Mouse (Mus musculus) intestine, embryonic 15.5 days (tissue): Measurements from ENCODE around the gene Cdk10. TPM values are rescaled to one million over a fixed set of nuclear protein-coding genes. Genes with fewer than 3 reads are reported as not detected.

Experiments used
- ATAC-seq: fragments of 200-750 bp; cut with Nextera tagmentation; 2 replicates; pipeline ENCODE4 v1.8.0; 2017; ENCODE audit warnings: moderate TSS enrichment, moderate library complexity
- H3K27ac ChIP-seq: fragments of 300-500 bp; sonication (generic); 2 replicates; pipeline ENCODE4 v1.5.1; 2015; ENCODE audit warnings: mild to moderate bottlenecking, inconsistent platforms
- H3K27me3 ChIP-seq: fragments of 300-500 bp; sonication (generic); replicated peaks from 2 replicates; pipeline ENCODE4 v1.6.1; 2015; ENCODE audit warnings: inconsistent platforms
- H3K36me3 ChIP-seq: fragments of 300-500 bp; sonication (generic); 2 replicates; pipeline ENCODE4 v1.6.1; 2015; ENCODE audit warnings: inconsistent platforms
- H3K4me1 ChIP-seq: fragments of 300-500 bp; sonication (generic); replicated peaks from 2 replicates; pipeline ENCODE4 v1.6.1; 2015; ENCODE audit warnings: inconsistent platforms
- H3K4me2 ChIP-seq: fragments of 300-500 bp; sonication (generic); replicated peaks from 2 replicates; pipeline ENCODE4 v1.6.1; 2015; ENCODE audit warnings: mild to moderate bottlenecking, inconsistent platforms
- H3K4me3 ChIP-seq: fragments of 300-500 bp; sonication (generic); replicated peaks from 2 replicates; pipeline ENCODE4 v1.5.1; 2015; ENCODE audit warnings: inconsistent platforms
- H3K9ac ChIP-seq: fragments of 300-500 bp; sonication (generic); 2 replicates; pipeline ENCODE4 v1.6.1; 2015; ENCODE audit warnings: inconsistent platforms
- H3K9me3 ChIP-seq: fragments of 300-500 bp; sonication (generic); 2 replicates; pipeline ENCODE4 v1.6.1; 2016; ENCODE audit warnings: inconsistent platforms
- WGBS: fragments of 180-500 bp; shearing (Covaris S2); methylation state at CpG from one replicate; pipeline ENCODE4 v1.1.7; 2015; 5-methylcytosine and 5-hydroxymethylcytosine counted together
- polyA plus RNA-seq: library from polyadenylated mRNA; unstranded; fragments of >200 nt; fragmentation: Nextera tagmentation; extraction: Ambion mirVana; gene quantifications from 2 replicates; pipeline ENCODE4 v1.2.1, GENCODE M21; 2015

Cdk10 gene
- polyA plus RNA-seq, 1 experiment from 2014 or later = 24.2 TPM

DNA sequence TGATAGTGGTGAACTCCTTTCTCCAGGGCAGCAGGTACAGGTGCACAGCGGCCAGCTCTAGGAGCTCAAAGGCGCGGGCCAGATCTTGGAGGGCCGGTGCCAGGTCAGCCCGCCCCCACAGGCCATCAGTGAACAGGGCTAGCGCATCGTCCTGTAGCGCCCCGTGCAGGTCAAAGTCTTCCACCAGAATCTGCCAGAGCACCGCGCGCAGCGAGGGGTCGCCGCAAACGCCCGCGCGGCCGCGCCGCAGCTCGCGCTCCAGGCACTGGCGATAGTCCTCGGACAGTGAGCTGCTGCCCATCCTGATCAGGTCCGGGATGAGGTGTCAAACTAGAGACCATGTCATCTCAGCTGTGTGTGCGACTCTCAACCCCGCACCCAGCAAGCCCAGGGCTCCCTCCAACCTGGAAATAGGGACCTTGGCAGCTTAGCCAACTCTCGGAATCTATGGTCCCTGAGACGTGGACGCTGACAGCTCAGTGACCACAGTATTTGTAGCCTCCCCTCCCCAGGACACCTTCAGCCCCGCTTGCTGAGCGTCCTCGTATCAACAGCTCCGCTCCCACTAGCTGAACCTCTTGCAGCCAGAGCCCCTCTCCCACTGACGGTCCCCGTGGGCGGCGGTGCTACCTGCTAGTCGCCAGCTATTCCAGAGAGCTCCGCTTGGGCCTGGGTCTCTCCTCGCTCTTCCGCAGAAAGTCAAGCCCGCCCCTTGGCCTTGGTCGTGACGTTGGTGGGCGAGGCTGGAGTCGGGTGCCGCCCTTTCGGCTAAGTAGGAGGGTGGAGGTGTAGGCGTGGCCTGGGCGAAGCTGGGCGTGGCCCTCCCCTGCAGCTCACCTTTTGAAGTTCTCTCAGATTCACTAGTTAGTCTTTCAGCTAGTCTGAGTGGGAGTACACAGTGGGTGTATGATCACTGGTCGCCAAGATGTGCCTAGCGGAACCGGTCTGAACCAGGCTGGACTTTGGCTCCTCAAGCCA is 11.2 kb downstream of the Cdk10 start, which contains the start of gene Spata2l:
Gene Spata2l, minus strand, starts transcription at position 714 of the 978 bp plus-strand sequence.
- Histone ChIP-seq H3K4me2 (peak within 1 kb of the TSS; percentile 91), H3K9ac (peak within 1 kb of the TSS; percentile 39), H3K9me3 (no peaks in the 10 kb centered on the region), H3K27ac (no peak within 1 kb of the TSS), H3K36me3 (no peaks in the 10 kb centered on the region), H3K27me3 (peaks cover 22% of the 10 kb centered on the region), H3K4me3 (peak within 1 kb of the TSS; percentile 52), H3K4me1 (peaks cover 18% of the 10 kb centered on the region)
- ATAC-seq = peak; percentile 90
- under 1% methylated on average over 57 of the region's 57 CpGs for WGBS

DNA sequence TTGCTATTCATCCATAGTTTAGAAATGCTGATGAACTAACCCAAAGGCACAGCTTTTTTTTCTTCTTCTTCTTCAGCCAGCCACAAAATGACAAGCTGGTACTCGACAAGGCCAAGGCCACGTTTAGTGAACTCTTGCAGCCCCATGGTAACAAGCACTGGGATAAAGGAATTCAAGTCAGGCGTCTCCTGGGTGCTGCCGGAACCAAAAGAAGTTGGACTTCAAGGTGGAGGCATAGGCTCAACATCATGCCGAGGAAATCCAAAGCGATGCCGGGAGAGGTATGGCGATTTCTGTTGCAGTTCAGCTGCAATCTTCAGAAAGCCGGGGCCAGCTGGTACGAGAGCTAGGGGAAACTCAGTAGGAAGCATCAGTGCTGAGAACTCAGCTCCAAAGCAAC is 14.8 kb downstream of the Cdk10 start:
- Histone ChIP-seq H3K9ac (no peak overlapping the region), H3K4me3 (no peak overlapping the region), H3K27me3 (peaks cover 11% of the 10 kb centered on the region), H3K9me3 (no peaks in the 10 kb centered on the region), H3K36me3 (0 out of 2 replicates have a peak, but pooled peaks cover 4% of the 10 kb centered on the region), H3K4me1 (peaks cover 18% of the 10 kb centered on the region), H3K4me2 (no peak overlapping the region), H3K27ac (no peak overlapping the region)
- WGBS = 91% methylated on average over 10 of the region's 10 CpGs
- no peak for ATAC-seq

DNA sequence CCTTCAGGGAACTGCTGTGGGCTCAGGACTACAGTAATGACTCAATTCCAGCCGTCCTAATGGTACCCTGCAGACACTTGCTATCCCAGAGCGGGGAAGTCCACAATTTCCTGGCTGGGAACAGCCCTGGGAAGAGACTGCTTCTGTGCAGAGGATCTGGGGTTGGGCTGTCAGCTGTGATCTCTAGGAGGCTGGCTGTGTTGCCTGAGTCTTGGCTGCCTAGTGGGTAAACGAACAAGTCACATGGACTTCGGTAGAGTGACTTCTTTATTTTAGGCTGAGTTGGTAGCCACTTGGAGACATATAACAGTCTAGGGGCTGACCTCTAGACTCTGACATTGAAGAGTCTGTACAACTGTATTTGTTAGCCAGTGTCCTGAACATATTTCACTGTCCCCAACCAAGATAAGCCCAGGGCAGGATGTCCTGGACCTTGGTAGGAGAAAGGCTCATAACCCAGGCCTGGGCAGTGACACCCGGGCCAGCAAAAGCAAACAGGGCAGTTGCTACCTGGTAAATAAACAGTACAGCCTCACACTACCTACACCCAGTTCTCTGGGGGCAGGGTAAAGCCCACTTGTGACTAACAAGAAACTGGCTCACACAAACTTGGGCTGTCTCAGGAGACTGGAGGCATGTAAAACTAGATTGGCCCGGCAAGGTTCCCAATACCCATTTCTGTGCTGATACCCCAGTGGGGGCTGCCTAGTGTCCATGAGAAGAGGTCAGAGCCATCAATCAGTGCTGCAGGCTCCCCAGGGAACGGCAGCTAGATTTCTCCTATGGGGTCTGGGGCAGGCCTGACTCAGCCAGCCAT is 17.7 kb downstream of the Cdk10 start:
- Histone ChIP-seq H3K4me3 (no peak overlapping the region), H3K4me1 (no peaks in the 10 kb centered on the region), H3K9me3 (no peaks in the 10 kb centered on the region), H3K36me3 (peaks cover 24% of the 10 kb centered on the region), H3K27me3 (no peaks in the 10 kb centered on the region), H3K9ac (no peak overlapping the region), H3K4me2 (no peak overlapping the region), H3K27ac (no peak overlapping the region)
- whole genome bisulfite sequencing = 83% methylated on average over 7 of the region's 7 CpGs
- no peak for ATAC-seq

DNA sequence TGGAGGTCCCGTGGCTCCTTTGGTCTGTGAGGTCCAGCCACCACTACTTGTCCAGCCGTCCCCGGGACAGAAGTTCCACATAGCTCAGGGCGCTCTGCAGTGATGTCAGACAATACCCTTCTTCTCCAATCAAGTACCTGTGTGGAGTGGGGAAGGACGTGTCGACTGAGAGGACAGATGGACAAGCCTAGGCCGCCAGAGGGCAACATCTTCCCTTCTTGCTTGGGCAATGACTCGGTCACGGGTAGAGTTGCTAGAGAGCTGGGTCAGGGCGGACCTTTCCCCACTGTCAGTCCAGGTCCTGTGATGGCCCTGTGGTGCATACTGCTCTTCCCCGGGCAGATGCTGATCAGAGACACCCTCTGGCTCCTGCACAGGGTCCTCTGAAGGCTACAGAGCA is 18.4 kb downstream of the Cdk10 start:
- no peak overlapping the region for H3K4me2 ChIP-seq
- H3K4me3 ChIP-seq = no peak overlapping the region
- H3K4me1 ChIP-seq = no peaks in the 10 kb centered on the region
- H3K27me3 ChIP-seq = no peaks in the 10 kb centered on the region
- ATAC-seq = no peak
- H3K9me3 ChIP-seq = no peaks in the 10 kb centered on the region
- H3K36me3 ChIP-seq = peaks cover 30% of the 10 kb centered on the region
- 68% methylated on average over 11 of the region's 11 CpGs for WGBS
- H3K9ac ChIP-seq = no peak overlapping the region
- no peak overlapping the region for H3K27ac ChIP-seq

DNA sequence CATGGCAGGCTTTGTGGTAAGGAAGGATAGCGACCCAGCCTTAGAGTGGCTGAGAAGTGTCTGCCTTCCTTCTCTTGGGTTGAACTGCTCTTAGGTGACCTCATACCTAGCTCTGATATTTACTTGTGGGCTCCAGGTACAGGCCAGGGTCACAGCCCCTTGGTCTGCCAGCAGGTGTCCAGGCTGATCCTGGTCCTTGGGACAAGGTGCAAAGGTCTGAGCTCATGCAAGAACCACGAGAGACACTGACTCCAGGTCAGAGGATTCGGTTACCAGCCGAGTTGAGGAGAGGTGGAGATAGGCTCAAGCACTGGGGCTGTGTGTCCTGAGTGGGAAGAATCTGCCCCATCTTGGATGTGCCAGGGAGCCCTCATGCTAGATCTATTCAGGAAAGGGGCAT is 19.7 kb downstream of the Cdk10 start:
- ATAC-seq = no peak
- Histone ChIP-seq H3K27me3 (no peaks in the 10 kb centered on the region), H3K4me1 (no peaks in the 10 kb centered on the region), H3K36me3 (peaks cover 35% of the 10 kb centered on the region), H3K9ac (no peak overlapping the region), H3K4me2 (no peak overlapping the region), H3K9me3 (no peaks in the 10 kb centered on the region), H3K4me3 (no peak overlapping the region), H3K27ac (no peak overlapping the region)
- WGBS = 93% methylated on average over 4 of the region's 4 CpGs

DNA sequence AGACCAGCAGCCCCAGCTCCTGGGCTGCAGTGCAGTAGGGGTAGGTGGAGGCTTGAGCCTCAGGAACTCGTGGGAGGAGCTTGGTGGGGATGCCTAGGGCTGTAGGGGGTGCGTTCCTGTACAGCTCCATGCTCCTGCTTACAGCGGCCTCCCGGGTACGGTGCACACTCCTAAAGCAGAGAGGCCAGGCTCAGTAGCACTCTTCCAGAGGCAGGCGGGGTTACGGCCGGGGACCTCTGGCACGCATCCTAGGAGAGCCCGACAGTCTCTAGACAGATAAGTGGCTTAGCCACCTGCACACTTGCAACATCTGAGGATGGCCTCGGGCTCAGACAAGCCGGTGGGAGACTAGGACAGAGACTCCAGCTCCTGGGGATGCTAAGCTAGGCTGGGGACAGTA is 20.9 kb downstream of the Cdk10 start:
- Histone ChIP-seq H3K27me3 (no peaks in the 10 kb centered on the region), H3K27ac (no peak overlapping the region), H3K9ac (no peak overlapping the region), H3K4me3 (no peak overlapping the region), H3K4me2 (no peak overlapping the region), H3K9me3 (no peaks in the 10 kb centered on the region), H3K36me3 (peaks cover 38% of the 10 kb centered on the region), H3K4me1 (no peaks in the 10 kb centered on the region)
- no peak for ATAC-seq
- WGBS = 90% methylated on average over 12 of the region's 12 CpGs

DNA sequence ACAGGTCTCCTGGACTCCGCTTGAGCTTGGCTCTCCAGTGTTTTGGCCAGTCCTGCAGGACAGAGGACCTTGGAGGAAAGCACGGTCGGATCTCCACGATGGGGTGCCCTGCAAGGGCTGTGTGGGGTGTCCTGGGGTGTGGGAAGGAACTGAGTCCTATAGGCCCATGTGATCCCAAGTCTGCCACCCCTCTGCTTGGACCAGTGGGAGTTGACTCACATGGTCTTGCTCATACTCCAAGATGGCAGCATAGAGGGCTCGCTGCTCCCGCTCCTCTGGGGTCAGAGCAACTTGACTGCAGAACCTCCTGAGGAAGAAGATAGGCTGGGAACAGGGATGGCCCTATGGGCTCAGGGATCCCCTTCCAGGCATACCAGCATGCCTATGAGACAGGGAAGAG is 23.1 kb downstream of the Cdk10 start:
- no peak for ATAC-seq
- Histone ChIP-seq H3K9me3 (no peaks in the 10 kb centered on the region), H3K4me3 (no peak overlapping the region), H3K4me1 (no peaks in the 10 kb centered on the region), H3K4me2 (no peak overlapping the region), H3K36me3 (peaks cover 42% of the 10 kb centered on the region), H3K27me3 (no peaks in the 10 kb centered on the region), H3K9ac (no peak overlapping the region), H3K27ac (no peak overlapping the region)
- 97% methylated on average over 6 of the region's 6 CpGs for WGBS

DNA sequence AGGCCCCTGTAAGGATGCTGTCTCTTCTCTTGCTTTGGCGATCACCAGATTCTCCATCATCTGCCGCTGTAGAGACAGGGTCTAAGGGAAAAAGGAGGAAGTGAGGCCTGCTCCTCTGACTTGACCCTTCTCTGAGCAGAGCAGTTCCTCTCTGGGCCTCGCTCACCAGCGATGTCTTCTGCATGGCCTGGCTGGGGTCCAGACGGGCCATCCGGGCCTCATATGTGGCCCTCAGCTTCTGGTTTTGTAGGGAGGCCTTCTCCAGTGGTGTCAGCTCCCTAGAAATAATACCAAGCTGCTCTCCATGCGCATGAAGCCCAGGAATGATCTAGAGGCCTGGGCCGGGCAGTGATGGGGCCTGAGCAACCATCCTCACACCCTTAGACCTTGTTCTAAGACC is 24.0 kb downstream of the Cdk10 start:
- 91% methylated on average over 8 of the region's 8 CpGs for WGBS

DNA sequence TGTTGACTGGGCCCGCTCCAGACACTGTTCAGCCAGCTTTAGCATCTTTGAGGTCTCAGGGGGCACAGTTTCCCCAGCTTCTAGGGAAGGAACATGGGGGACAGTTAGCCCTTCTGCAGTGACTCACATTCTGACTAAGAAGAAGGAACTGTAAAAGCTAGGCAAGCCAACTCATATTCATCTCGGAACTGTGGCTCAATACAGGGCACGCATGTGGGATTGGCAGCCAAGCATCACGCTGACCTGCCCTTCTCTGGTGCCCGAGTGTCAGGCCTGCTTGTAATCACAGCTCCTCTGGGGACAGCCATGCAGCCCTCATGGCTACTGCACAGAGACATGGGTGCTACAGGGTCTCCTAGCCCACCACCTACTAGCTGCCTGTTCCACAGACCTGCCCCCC is 26.3 kb downstream of the Cdk10 start:
- 95% methylated on average over 5 of the region's 5 CpGs for WGBS
- ATAC-seq = no peak

More for the DNA sequence above, 24.0 kb downstream of the Cdk10 start:
- Histone ChIP-seq H3K9ac (no peak overlapping the region), H3K4me3 (no peak overlapping the region), H3K36me3 (peaks cover 40% of the 10 kb centered on the region), H3K27ac (no peak overlapping the region), H3K4me2 (no peak overlapping the region), H3K27me3 (no peaks in the 10 kb centered on the region), H3K9me3 (no peaks in the 10 kb centered on the region), H3K4me1 (peaks cover 4% of the 10 kb centered on the region; the same call in 1 of the 2 replicates)
- no peak for ATAC-seq

DNA sequence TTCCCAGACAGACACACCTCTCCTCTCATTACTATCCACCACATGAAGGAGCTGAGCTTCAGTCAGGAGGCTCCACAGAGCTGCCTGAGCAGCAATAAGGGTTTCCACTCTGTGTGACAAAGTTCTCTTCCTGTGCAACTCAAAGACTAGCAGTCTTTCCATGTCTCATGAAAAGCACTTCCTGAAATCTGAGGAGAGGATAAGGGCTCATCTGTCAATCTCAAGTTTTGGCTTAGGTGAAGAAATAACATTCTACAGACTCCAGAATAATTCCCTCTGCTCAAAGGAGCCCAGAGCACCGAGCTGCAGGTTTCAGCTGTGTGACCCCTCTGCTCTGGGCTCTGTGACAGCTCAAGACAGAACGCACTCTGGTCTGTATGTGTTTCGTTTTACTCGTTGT is 28.3 kb downstream of the Cdk10 start:
- peak overlapping the region; percentile 96; the same call in 1 of the 2 replicates for H3K9ac ChIP-seq
- peaks cover 15% of the 10 kb centered on the region for H3K4me1 ChIP-seq
- WGBS = 48% methylated on average over 4 of the region's 4 CpGs
- no peak for ATAC-seq
- H3K4me3 ChIP-seq = peak overlapping the region; percentile 96
- no peak overlapping the region for H3K27ac ChIP-seq
- no peaks in the 10 kb centered on the region for H3K9me3 ChIP-seq
- H3K36me3 ChIP-seq = peaks cover 24% of the 10 kb centered on the region
- H3K27me3 ChIP-seq = no peaks in the 10 kb centered on the region
- peak overlapping the region; percentile 90 for H3K4me2 ChIP-seq

More for the DNA sequence above, 26.3 kb downstream of the Cdk10 start:
- peaks cover 15% of the 10 kb centered on the region for H3K4me1 ChIP-seq
- H3K36me3 ChIP-seq = peaks cover 30% of the 10 kb centered on the region
- no peak overlapping the region for H3K4me2 ChIP-seq
- H3K9ac ChIP-seq = no peak overlapping the region
- H3K9me3 ChIP-seq = no peaks in the 10 kb centered on the region
- H3K4me3 ChIP-seq = no peak overlapping the region
- H3K27ac ChIP-seq = no peak overlapping the region
- no peaks in the 10 kb centered on the region for H3K27me3 ChIP-seq

DNA sequence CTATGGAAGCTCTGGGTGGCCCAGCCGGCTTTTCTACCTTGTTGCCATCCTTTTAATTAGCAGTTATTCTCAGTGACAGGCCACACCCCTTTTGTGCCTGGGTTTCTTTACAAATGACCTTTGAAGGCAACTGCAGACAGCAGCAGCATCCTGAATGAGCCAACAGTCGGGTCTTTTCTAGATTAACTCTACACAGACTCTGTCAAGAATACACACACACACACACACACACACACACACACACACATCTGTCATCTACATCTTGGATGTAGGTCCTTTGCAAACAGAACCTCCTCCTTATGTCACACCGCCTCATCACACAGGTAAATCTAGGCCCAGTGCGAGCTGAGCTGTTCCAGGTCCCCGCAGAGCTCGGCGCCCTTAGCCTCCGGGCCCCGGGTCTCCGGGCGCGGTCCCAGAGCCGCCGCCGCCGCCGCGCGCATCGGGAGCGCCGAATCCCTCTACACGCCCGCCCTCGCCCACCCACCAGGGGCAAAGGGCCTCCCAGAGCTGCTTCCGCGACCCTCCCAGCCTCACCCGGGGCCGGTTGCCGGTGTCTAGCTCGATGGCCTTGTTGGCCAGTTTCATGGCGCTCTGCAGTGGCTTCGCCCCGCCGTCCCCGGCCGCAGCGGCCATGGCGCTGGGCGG is 28.9 kb downstream of the Cdk10 start:
- Histone ChIP-seq H3K4me3 (peak overlapping the region; percentile 96), H3K9me3 (no peaks in the 10 kb centered on the region), H3K9ac (peak overlapping the region; percentile 96), H3K27ac (peak overlapping the region; percentile 66), H3K4me2 (peak overlapping the region; percentile 90), H3K36me3 (peaks cover 25% of the 10 kb centered on the region), H3K27me3 (no peaks in the 10 kb centered on the region), H3K4me1 (peaks cover 15% of the 10 kb centered on the region)
- WGBS = under 1% methylated on average over 40 of the region's 40 CpGs
- peak; percentile 67 for ATAC-seq
